Mouse (Mus musculus): Measurements from ENCODE around the gene Snrpb. TPM values are rescaled to one million over a fixed set of nuclear protein-coding genes. Genes with fewer than 3 reads are reported as not detected.

Gene Snrpb
- polyA plus RNA-seq (2014; fragmentation: Illumina TruSeq; extraction: RNeasy Lipid Tissue Mini Kit (QIAGEN cat#74804); ENCODE audit: low read depth, low replicate concordance): 10.7 TPM

DNA sequence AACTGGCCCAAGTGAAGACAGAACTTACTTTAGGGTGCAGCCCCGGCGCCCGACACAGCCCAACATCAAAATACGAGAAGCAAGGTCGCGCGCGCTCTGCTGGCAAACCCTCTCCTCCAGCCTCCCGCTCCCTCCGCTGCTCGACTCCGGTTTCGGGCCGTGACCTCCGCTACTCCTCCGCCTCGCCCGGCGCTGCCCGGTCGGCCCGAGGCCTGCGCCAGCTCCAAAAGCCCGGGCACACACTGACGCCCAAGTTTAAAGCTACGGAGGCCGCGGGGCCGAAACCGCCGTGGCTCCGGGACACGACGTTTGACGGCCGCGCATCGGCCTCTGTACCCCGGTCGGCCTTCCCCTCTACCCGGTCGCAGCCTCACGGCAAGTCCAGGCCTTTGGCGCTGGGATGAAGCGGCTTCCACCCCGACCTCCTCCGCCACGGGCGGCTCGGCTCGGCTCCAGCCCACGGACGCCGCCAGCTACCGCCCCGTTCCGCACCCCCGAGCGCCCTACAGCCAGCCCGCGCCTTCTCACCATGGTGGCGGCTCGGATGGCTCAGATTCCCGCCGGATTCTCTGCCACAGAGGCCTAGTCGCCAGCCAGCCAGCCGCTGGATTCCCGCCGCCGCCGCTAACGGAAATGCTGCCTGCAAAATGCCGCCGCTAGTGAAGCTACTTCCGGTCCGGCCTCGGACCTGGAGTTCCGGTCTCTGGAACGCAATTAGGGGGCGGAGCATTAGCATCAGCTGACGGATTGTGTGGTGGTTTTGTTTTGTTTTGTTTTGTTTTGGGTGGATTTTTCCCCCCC lies at the start of gene Snrpb:
TSS of gene Snrpb (minus strand) at position 698 of the 801 bp plus-strand sequence.

DNA sequence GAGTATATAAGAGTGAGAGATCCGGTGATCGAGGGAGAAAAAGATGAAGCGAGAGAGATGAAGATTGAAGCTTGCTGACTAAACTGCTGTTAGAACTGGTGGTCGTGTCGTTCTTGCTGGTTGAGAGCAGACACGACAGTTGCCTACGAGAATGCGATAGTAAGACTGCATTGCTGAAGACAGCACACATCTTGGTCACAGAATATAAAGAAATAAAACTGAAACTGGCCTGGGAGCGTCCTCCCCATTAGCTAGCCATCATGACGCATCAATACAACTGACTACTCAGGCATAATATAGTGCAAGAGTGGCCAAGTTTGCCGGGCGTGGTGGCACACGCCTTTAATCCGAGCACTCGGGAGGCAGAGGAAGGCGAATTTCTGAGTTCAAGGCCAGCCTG lies 15.7 kb upstream of the Snrpb start, which contains the start of gene Tmc2:
TSS of gene Tmc2 (plus strand) at position 301 of the 400 bp plus-strand sequence.

Other genes starting within 250 kb of the Snrpb start
- gene Tgm3, start 167.1 kb downstream of the Snrpb start, polyA plus RNA-seq (2014; fragmentation: Illumina TruSeq; extraction: RNeasy Lipid Tissue Mini Kit (QIAGEN cat#74804); ENCODE audit: low read depth, low replicate concordance): 397 TPM
- not detected for gene Tgm6, start 67.0 kb downstream of the Snrpb start, polyA plus RNA-seq (2014; fragmentation: Illumina TruSeq; extraction: RNeasy Lipid Tissue Mini Kit (QIAGEN cat#74804); ENCODE audit: low read depth, low replicate concordance)
- gene Tmc2, start 15.8 kb upstream of the Snrpb start, polyA plus RNA-seq (2014; fragmentation: Illumina TruSeq; extraction: RNeasy Lipid Tissue Mini Kit (QIAGEN cat#74804); ENCODE audit: low read depth, low replicate concordance): not detected
- 64.5 TPM for gene Nop56, start 95.0 kb upstream of the Snrpb start, polyA plus RNA-seq (2014; fragmentation: Illumina TruSeq; extraction: RNeasy Lipid Tissue Mini Kit (QIAGEN cat#74804); ENCODE audit: low read depth, low replicate concordance)
- 122 TPM for gene Idh3b, start 105.1 kb upstream of the Snrpb start, polyA plus RNA-seq (2014; fragmentation: Illumina TruSeq; extraction: RNeasy Lipid Tissue Mini Kit (QIAGEN cat#74804); ENCODE audit: low read depth, low replicate concordance)
- gene Ebf4, start 115.8 kb upstream of the Snrpb start, polyA plus RNA-seq (2014; fragmentation: Illumina TruSeq; extraction: RNeasy Lipid Tissue Mini Kit (QIAGEN cat#74804); ENCODE audit: low read depth, low replicate concordance): not detected
- 0.28 TPM for gene Cpxm1, start 218.2 kb upstream of the Snrpb start, polyA plus RNA-seq (2014; fragmentation: Illumina TruSeq; extraction: RNeasy Lipid Tissue Mini Kit (QIAGEN cat#74804); ENCODE audit: low read depth, low replicate concordance)
- not detected for gene Gm28372, start 225.8 kb upstream of the Snrpb start, polyA plus RNA-seq (2014; fragmentation: Illumina TruSeq; extraction: RNeasy Lipid Tissue Mini Kit (QIAGEN cat#74804); ENCODE audit: low read depth, low replicate concordance)
- not detected for gene 1700020A23Rik, start 225.9 kb upstream of the Snrpb start, polyA plus RNA-seq (2014; fragmentation: Illumina TruSeq; extraction: RNeasy Lipid Tissue Mini Kit (QIAGEN cat#74804); ENCODE audit: low read depth, low replicate concordance)
- not detected for gene Tmem239, start 227.1 kb upstream of the Snrpb start, polyA plus RNA-seq (2014; fragmentation: Illumina TruSeq; extraction: RNeasy Lipid Tissue Mini Kit (QIAGEN cat#74804); ENCODE audit: low read depth, low replicate concordance)
- 19.0 TPM for gene Vps16, start 244.9 kb upstream of the Snrpb start, polyA plus RNA-seq (2014; fragmentation: Illumina TruSeq; extraction: RNeasy Lipid Tissue Mini Kit (QIAGEN cat#74804); ENCODE audit: low read depth, low replicate concordance)
- 6.6 TPM for gene Pced1a, start 245.3 kb upstream of the Snrpb start, polyA plus RNA-seq (2014; fragmentation: Illumina TruSeq; extraction: RNeasy Lipid Tissue Mini Kit (QIAGEN cat#74804); ENCODE audit: low read depth, low replicate concordance)

Data from sigmoid colon, adult 10 weeks (tissue).